Mouse (Mus musculus): ENCODE results near the gene Rspry1. TPM values are rescaled to one million over a fixed set of nuclear protein-coding genes. Genes with fewer than 3 reads are reported as not detected.

Gene Rspry1
- polyA plus RNA-seq, 1 experiment from 2014 or later, result 47.6 TPM

- ATAC-seq, result no peak
- Histone ChIP-seq H3K4me3 (ENCODE audit: low read depth, low read length) (no peak overlapping the region), H3K4me1 (ENCODE audit: control insufficient read depth, insufficient read depth, low read length) (peaks cover 22% of the 10 kb centered on the region), H3K36me3 (ENCODE audit: control insufficient read depth, insufficient read depth, low read length) (peaks cover 16% of the 10 kb centered on the region), H3K4me2 (ENCODE audit: low read length) (no peak overlapping the region), H3K9me3 (replicated peaks; ENCODE audit: control insufficient read depth, low read length) (no peaks in the 10 kb centered on the region), H3K27ac (ENCODE audit: low read depth, low read length) (peak overlapping the region; percentile 36; the same call in 1 of the 2 replicates), H3K27me3 (replicated peaks; ENCODE audit: control insufficient read depth, insufficient read depth, low read length) (no peaks in the 10 kb centered on the region), H3K9ac (ENCODE audit: low read length) (no peak overlapping the region)
- no peak for DNase-seq (ENCODE audit: low spot score)
- 86% methylated on average over 8 of the region's 8 CpGs for WGBS
Observed at GRCm38 (mm10) chr8:94568098-94568497, 33.6 kb upstream of the Rspry1 start.

- Histone ChIP-seq H3K4me2 (ENCODE audit: low read length) (no peak overlapping the region), H3K9ac (ENCODE audit: low read length) (no peak overlapping the region), H3K27me3 (replicated peaks; ENCODE audit: control insufficient read depth, insufficient read depth, low read length) (no peaks in the 10 kb centered on the region), H3K4me1 (ENCODE audit: control insufficient read depth, insufficient read depth, low read length) (peaks cover 22% of the 10 kb centered on the region), H3K36me3 (ENCODE audit: control insufficient read depth, insufficient read depth, low read length) (peaks cover 29% of the 10 kb centered on the region), H3K27ac (ENCODE audit: low read depth, low read length) (no peak overlapping the region), H3K9me3 (replicated peaks; ENCODE audit: control insufficient read depth, low read length) (no peaks in the 10 kb centered on the region), H3K4me3 (ENCODE audit: low read depth, low read length) (no peak overlapping the region)
- DNase-seq (ENCODE audit: low spot score) (no peak), ATAC-seq (no peak)
- WGBS, result 79% methylated on average over 1 of the region's 1 CpGs
Observed at GRCm38 (mm10) chr8:94569419-94569818, 32.3 kb upstream of the Rspry1 start.

GRCm38 (mm10) chr8:94571896-94572295 is 29.8 kb upstream of the Rspry1 start:
- no peak overlapping the region for H3K4me3 ChIP-seq (ENCODE audit: low read depth, low read length)
- H3K36me3 ChIP-seq (ENCODE audit: control insufficient read depth, insufficient read depth, low read length), result peaks cover 53% of the 10 kb centered on the region
- no peak overlapping the region for H3K9ac ChIP-seq (ENCODE audit: low read length)
- peaks cover 11% of the 10 kb centered on the region for H3K4me1 ChIP-seq (ENCODE audit: control insufficient read depth, insufficient read depth, low read length)
- ATAC-seq (no peak), DNase-seq (ENCODE audit: low spot score) (no peak)
- 73% methylated on average over 2 of the region's 2 CpGs for WGBS
- H3K27ac ChIP-seq (ENCODE audit: low read depth, low read length), result no peak overlapping the region
- no peak overlapping the region for H3K4me2 ChIP-seq (ENCODE audit: low read length)
- H3K27me3 ChIP-seq (replicated peaks; ENCODE audit: control insufficient read depth, insufficient read depth, low read length), result no peaks in the 10 kb centered on the region
- no peaks in the 10 kb centered on the region for H3K9me3 ChIP-seq (replicated peaks; ENCODE audit: control insufficient read depth, low read length)

GRCm38 (mm10) chr8:94574159-94574907 is 27.4 kb upstream of the Rspry1 start:
- Histone ChIP-seq H3K9me3 (replicated peaks; ENCODE audit: control insufficient read depth, low read length) (no peaks in the 10 kb centered on the region), H3K9ac (ENCODE audit: low read length) (no peak overlapping the region; the same call in 1 of the 2 replicates), H3K27ac (ENCODE audit: low read depth, low read length) (peak overlapping the region; percentile 78), H3K27me3 (replicated peaks; ENCODE audit: control insufficient read depth, insufficient read depth, low read length) (no peaks in the 10 kb centered on the region), H3K4me1 (ENCODE audit: control insufficient read depth, insufficient read depth, low read length) (no peaks in the 10 kb centered on the region), H3K4me2 (ENCODE audit: low read length) (0 out of 2 replicates have a peak overlapping the region, but pooled peaks have one; percentile 14), H3K4me3 (ENCODE audit: low read depth, low read length) (no peak overlapping the region), H3K36me3 (ENCODE audit: control insufficient read depth, insufficient read depth, low read length) (peaks cover 77% of the 10 kb centered on the region)
- ATAC-seq, result peak; percentile 91
- 66% methylated on average over 16 of the region's 16 CpGs for WGBS
- peak; percentile 85 for DNase-seq (ENCODE audit: low spot score)

GRCm38 (mm10) chr8:94575148-94575547 is 26.6 kb upstream of the Rspry1 start:
- no peak overlapping the region for H3K9ac ChIP-seq (ENCODE audit: low read length)
- peaks cover 84% of the 10 kb centered on the region for H3K36me3 ChIP-seq (ENCODE audit: control insufficient read depth, insufficient read depth, low read length)
- ATAC-seq (no peak), DNase-seq (ENCODE audit: low spot score) (no peak)
- H3K4me1 ChIP-seq (ENCODE audit: control insufficient read depth, insufficient read depth, low read length), result no peaks in the 10 kb centered on the region
- H3K27ac ChIP-seq (ENCODE audit: low read depth, low read length), result peak overlapping the region; percentile 78; the same call in 1 of the 2 replicates
- H3K27me3 ChIP-seq (replicated peaks; ENCODE audit: control insufficient read depth, insufficient read depth, low read length), result no peaks in the 10 kb centered on the region
- 94% methylated on average over 4 of the region's 4 CpGs for WGBS
- no peaks in the 10 kb centered on the region for H3K9me3 ChIP-seq (replicated peaks; ENCODE audit: control insufficient read depth, low read length)
- no peak overlapping the region for H3K4me2 ChIP-seq (ENCODE audit: low read length)
- H3K4me3 ChIP-seq (ENCODE audit: low read depth, low read length), result no peak overlapping the region

GRCm38 (mm10) chr8:94581820-94582483 is 19.8 kb upstream of the Rspry1 start:
- DNase-seq (ENCODE audit: low spot score) (peak; percentile 14), ATAC-seq (peak; percentile 21; the same call in 1 of the 2 replicates)
- H3K4me2 ChIP-seq (ENCODE audit: low read length), result no peak overlapping the region
- peak overlapping the region; percentile 33; the same call in 1 of the 2 replicates for H3K27ac ChIP-seq (ENCODE audit: low read depth, low read length)
- H3K27me3 ChIP-seq (replicated peaks; ENCODE audit: control insufficient read depth, insufficient read depth, low read length), result no peaks in the 10 kb centered on the region
- WGBS, result 77% methylated on average over 7 of the region's 7 CpGs
- H3K9me3 ChIP-seq (replicated peaks; ENCODE audit: control insufficient read depth, low read length), result no peaks in the 10 kb centered on the region
- no peak overlapping the region for H3K9ac ChIP-seq (ENCODE audit: low read length)
- H3K36me3 ChIP-seq (ENCODE audit: control insufficient read depth, insufficient read depth, low read length), result peaks cover 91% of the 10 kb centered on the region
- H3K4me1 ChIP-seq (ENCODE audit: control insufficient read depth, insufficient read depth, low read length), result no peaks in the 10 kb centered on the region
- no peak overlapping the region for H3K4me3 ChIP-seq (ENCODE audit: low read depth, low read length)

- Histone ChIP-seq H3K4me2 (ENCODE audit: low read length) (no peak overlapping the region), H3K9ac (ENCODE audit: low read length) (no peak overlapping the region), H3K36me3 (ENCODE audit: control insufficient read depth, insufficient read depth, low read length) (peaks cover 91% of the 10 kb centered on the region), H3K27ac (ENCODE audit: low read depth, low read length) (0 out of 2 replicates have a peak overlapping the region, but pooled peaks have one; percentile 33), H3K4me3 (ENCODE audit: low read depth, low read length) (no peak overlapping the region), H3K27me3 (replicated peaks; ENCODE audit: control insufficient read depth, insufficient read depth, low read length) (no peaks in the 10 kb centered on the region), H3K9me3 (replicated peaks; ENCODE audit: control insufficient read depth, low read length) (no peaks in the 10 kb centered on the region), H3K4me1 (ENCODE audit: control insufficient read depth, insufficient read depth, low read length) (no peaks in the 10 kb centered on the region)
- ATAC-seq, result no peak
- no peak for DNase-seq (ENCODE audit: low spot score)
- 89% methylated on average over 6 of the region's 6 CpGs for WGBS
Observed at GRCm38 (mm10) chr8:94582569-94582968, 19.2 kb upstream of the Rspry1 start.

- DNase-seq (ENCODE audit: low spot score), result peak; percentile 87
- Histone ChIP-seq H3K27ac (ENCODE audit: low read depth, low read length) (no peak overlapping the region), H3K4me3 (ENCODE audit: low read depth, low read length) (no peak overlapping the region), H3K27me3 (replicated peaks; ENCODE audit: control insufficient read depth, insufficient read depth, low read length) (no peaks in the 10 kb centered on the region), H3K4me1 (ENCODE audit: control insufficient read depth, insufficient read depth, low read length) (no peaks in the 10 kb centered on the region), H3K36me3 (ENCODE audit: control insufficient read depth, insufficient read depth, low read length) (peaks cover 91% of the 10 kb centered on the region), H3K9ac (ENCODE audit: low read length) (no peak overlapping the region), H3K9me3 (replicated peaks; ENCODE audit: control insufficient read depth, low read length) (no peaks in the 10 kb centered on the region), H3K4me2 (ENCODE audit: low read length) (no peak overlapping the region)
- 42% methylated on average over 4 of the region's 4 CpGs for whole genome bisulfite sequencing
- ATAC-seq, result peak; percentile 86
Observed at GRCm38 (mm10) chr8:94584238-94584817, 17.4 kb upstream of the Rspry1 start.

All from forebrain, embryonic 14.5 days (tissue).